Mouse (Mus musculus) C2C12 (cell line): ENCODE results near the gene Litaf. TPM values are rescaled to one million over a fixed set of nuclear protein-coding genes. Genes with fewer than 3 reads are reported as not detected.

Experiments used
- H3K27me3 ChIP-seq: one replicate; pipeline ENCODE4 v1.6.1; 2011; ENCODE audit not compliant: control insufficient read depth, insufficient read depth, insufficient read length
- H3K36me3 ChIP-seq: one replicate; pipeline ENCODE4 v1.6.1; 2011; ENCODE audit not compliant: control insufficient read depth, insufficient read depth
- H3K4me3 ChIP-seq: one replicate; pipeline ENCODE4 v1.5.1; 2011; ENCODE audit warnings: mild to moderate bottlenecking, control low read depth; ENCODE audit not compliant: poor library complexity, insufficient read depth, severe bottlenecking
- H3K79me2 ChIP-seq: one replicate; pipeline ENCODE4 v1.6.1; 2011; ENCODE audit not compliant: control insufficient read depth, insufficient read depth
- H3K79me3 ChIP-seq: one replicate; pipeline ENCODE4 v1.6.1; 2011; ENCODE audit warnings: low read depth, control low read depth
- H3ac ChIP-seq: one replicate; pipeline ENCODE3; 2011; ENCODE audit warnings: low read depth; ENCODE audit not compliant: control insufficient read depth, insufficient read length
- CEBPB ChIP-seq: IDR thresholded peaks from one replicate; pipeline ENCODE4 v1.6.1; 2011; ENCODE audit warnings: low read depth, mild to moderate bottlenecking, control low read depth, moderate library complexity
- CTCF ChIP-seq: IDR thresholded peaks from one replicate; pipeline ENCODE4 v1.5.1; 2011; ENCODE audit not compliant: control insufficient read depth, insufficient read depth, insufficient read length
- FOSL1 ChIP-seq: IDR thresholded peaks from one replicate; pipeline ENCODE4 v1.8.0; 2011; ENCODE audit warnings: mild to moderate bottlenecking, low read length; ENCODE audit not compliant: poor library complexity, insufficient read depth, severe bottlenecking
- MAX ChIP-seq: IDR thresholded peaks from one replicate; pipeline ENCODE4 v1.6.1; 2011; ENCODE audit warnings: mild to moderate bottlenecking, control low read depth
- MYOD1 ChIP-seq: IDR thresholded peaks from one replicate; pipeline ENCODE4 v1.6.1; 2011; ENCODE audit warnings: low read depth; ENCODE audit not compliant: control insufficient read depth, insufficient read length
- MYOG ChIP-seq: IDR thresholded peaks from one replicate; pipeline ENCODE4 v1.6.1; 2011; ENCODE audit not compliant: control insufficient read depth, insufficient read length; ENCODE audit errors: extremely low read depth
- USF1 ChIP-seq: IDR thresholded peaks from one replicate; pipeline ENCODE4 v1.6.1; 2011; ENCODE audit warnings: low read depth, mild to moderate bottlenecking, control low read depth, moderate library complexity
- polyA plus RNA-seq: library from polyadenylated mRNA; unstranded; fragments of >200 nt; fragmentation: generic; extraction: Trizol; gene quantifications from one replicate; pipeline ENCODE4 v1.2.1, GENCODE M21; 2012; ENCODE audit warnings: missing spikeins

Gene Litaf
- polyA plus RNA-seq, 1 experiment, result 116 TPM

DNA sequence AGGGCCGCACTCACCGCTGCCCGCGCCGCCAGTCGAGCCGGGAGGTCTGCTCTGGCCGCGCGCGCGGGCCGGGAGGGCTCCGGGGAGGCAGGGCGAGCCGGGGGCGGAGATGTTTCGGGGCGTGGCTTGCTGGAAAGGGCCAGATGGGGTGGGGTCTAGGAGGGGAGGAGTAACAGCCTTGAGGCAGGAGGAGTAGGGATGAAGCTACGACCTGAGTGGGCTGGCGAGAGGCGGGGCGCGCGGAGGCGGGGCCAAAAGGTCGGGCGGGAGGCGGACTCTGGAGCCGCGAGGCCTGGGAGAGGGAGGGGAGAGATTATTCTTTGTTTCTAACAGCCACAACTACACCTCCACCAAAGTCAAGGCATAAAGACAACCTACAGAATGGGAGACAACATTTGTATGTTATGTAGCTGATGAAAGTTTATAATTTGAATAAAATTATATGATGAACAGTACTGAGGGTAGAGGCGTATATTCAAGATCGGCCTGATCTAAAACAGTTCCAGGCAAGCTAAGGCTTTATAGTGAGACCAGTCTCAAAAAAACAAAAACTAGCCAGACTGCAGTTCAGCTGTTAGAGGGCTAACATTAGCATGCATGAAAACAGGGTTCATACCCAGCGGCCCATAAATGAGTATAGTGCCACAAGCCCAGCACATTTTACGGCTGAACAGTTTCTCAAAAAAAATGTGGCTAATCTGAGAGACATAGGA lies 72.8 kb downstream of the Litaf start:
- Histone ChIP-seq H3K27me3 (no peaks in the 10 kb centered on the region), H3K79me3 (peaks cover 44% of the 10 kb centered on the region), H3K36me3 (peaks cover 9% of the 10 kb centered on the region), H3ac (peak overlapping the region; percentile 96), H3K4me3 (peak overlapping the region; percentile 95), H3K79me2 (peaks cover 48% of the 10 kb centered on the region)
- TF ChIP-seq FOSL1 (no peak), CTCF (no peak), MAX (peak; percentile 13), MYOD1 (no peak), MYOG (no peak)

DNA sequence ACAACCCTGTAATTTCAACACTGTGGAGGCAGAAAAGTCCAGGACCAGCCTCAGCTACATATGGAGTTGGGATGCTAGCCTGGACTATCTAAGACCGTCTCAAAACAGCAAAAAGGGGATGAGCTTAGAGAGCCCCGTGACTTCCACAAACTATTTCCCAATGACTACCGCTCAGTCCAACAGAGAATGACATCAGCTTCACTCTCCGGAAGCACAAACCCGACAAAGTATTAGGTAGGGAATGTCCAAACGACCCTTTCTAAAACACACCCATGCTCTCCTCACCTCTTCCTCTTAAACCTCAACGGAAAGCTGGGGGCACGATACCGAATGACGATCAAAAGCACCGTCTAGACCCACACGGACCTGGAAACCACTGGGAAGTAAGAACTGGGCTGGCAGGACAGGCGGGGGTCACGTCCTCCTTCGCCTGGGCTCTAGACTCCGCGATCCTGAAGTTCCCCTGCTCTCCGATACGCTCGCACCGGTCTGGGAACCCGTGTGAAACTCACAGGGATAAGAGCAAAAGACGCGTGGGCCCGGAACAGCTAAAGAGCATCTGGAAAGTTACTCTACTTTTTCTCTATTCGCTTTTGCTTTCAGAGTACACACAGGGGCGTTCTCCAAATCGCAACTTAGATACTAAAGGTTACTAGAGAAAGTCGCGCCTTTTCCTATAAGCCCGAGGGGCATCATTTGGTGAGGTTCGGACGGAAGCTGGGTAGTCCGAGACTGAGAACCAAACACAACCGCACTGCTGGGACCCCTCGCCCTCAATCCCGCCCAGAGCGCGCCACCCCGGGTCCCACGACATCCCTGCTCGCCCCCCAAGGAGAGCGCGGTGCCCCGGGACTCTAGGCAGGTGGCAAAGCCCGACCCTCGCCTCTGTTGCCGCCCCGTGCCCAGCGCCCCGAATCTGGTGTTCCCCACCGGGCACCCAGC lies 73.6 kb downstream of the Litaf start:
- Histone ChIP-seq H3K79me2 (peaks cover 56% of the 10 kb centered on the region), H3K27me3 (no peaks in the 10 kb centered on the region), H3K36me3 (peaks cover 9% of the 10 kb centered on the region), H3ac (peak overlapping the region; percentile 96), H3K79me3 (peaks cover 53% of the 10 kb centered on the region), H3K4me3 (peak overlapping the region; percentile 95)
- TF ChIP-seq FOSL1, result no peak
- TF ChIP-seq MAX, result no peak
- TF ChIP-seq MYOD1, result no peak
- no peak for TF ChIP-seq MYOG
- peak; percentile 85 for TF ChIP-seq CEBPB
- TF ChIP-seq CTCF, result no peak
- TF ChIP-seq USF1, result peak; percentile 53

DNA sequence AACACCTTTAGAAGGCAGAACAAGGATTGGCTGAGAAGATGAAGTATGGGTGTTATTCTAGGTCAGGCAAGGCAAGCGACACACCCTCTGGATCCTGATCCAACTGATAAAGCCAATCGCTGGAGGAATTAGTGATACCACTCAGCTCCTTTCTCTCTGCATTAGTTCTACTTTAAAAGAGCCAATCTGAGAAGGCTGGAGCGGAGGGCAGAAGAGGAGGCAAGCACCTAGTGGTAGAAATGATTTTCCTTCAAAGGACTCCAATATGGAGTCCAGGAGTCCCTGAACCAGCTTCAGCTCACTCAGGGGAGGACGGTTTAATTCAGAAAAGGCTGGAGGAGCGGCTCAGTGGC lies 74.2 kb downstream of the Litaf start:
- Histone ChIP-seq H3K79me2 (peaks cover 63% of the 10 kb centered on the region), H3K36me3 (peaks cover 9% of the 10 kb centered on the region), H3ac (peak overlapping the region; percentile 96), H3K27me3 (no peaks in the 10 kb centered on the region), H3K79me3 (peaks cover 59% of the 10 kb centered on the region), H3K4me3 (peak overlapping the region; percentile 95)
- TF ChIP-seq MYOG (no peak), MYOD1 (no peak), MAX (no peak), CEBPB (no peak), CTCF (no peak), USF1 (no peak)

DNA sequence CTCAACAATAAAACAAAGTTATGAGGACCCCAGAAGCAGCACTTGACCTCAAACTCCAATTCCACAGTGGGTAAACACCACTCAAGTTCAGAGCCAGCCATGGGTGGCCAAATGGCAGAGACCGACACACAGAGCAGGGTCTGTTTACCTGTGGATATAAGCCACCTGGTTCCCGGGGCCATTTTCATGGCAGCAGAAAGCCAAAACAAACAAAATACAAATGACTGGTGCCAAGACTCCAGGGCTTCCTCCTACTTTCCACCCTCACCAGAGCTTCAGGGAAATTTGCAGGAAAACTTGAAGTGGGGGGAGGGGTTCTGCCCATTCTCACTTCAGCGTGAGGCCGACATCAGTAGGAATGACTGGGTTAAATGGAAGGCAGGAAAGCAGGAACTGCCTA lies 75.2 kb downstream of the Litaf start:
- no peak overlapping the region for H3ac ChIP-seq
- no peaks in the 10 kb centered on the region for H3K27me3 ChIP-seq
- peaks cover 9% of the 10 kb centered on the region for H3K36me3 ChIP-seq
- H3K79me2 ChIP-seq, result peaks cover 72% of the 10 kb centered on the region
- no peak for TF ChIP-seq CEBPB
- no peak for TF ChIP-seq USF1
- no peak for TF ChIP-seq CTCF
- TF ChIP-seq MYOD1, result no peak
- no peak for TF ChIP-seq MAX
- no peak for TF ChIP-seq FOSL1
- TF ChIP-seq MYOG, result no peak
- H3K79me3 ChIP-seq, result peaks cover 67% of the 10 kb centered on the region
- no peak overlapping the region for H3K4me3 ChIP-seq

DNA sequence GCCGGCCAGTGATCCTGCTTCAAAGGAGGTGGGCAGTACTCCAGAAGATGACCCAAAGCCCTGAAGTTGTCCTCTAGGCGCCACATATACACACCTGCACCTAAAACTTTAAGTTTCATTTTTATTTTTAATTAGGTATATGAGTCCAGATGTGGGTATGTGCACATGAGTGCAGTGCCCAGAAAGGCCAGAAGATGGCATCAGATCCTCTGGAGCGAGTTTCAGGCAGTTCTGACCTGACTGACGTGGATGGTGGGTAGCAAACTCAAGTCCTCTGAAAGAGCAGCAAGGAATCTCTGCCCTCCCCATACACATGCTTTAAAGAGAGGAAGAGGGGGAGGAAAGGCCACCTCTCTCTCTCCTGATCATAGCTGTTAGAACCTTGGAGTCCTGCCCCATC lies 76.1 kb downstream of the Litaf start:
- Histone ChIP-seq H3K4me3 (no peak overlapping the region), H3ac (no peak overlapping the region), H3K27me3 (no peaks in the 10 kb centered on the region), H3K79me2 (peaks cover 81% of the 10 kb centered on the region), H3K36me3 (peaks cover 9% of the 10 kb centered on the region), H3K79me3 (peaks cover 76% of the 10 kb centered on the region)
- TF ChIP-seq MYOG, result no peak

DNA sequence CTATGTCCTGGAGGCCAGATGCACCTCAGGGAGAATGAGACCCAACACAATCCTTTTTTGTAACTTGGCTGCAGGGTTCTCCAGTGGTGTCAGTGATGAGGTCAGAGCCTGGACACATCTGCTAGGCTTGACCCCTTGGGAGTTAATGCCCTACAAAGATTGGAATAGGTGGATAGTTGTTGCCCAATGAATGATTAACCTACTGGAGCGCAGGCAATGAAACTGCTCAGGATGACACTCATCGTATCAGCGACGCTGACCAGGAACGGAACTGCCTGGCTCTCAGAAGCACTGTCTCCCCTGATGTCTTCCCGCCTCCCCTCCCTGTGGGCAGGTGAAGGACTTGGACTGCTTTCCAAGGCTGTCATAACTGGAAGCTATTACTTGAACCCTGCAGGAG lies 76.6 kb downstream of the Litaf start:
- Histone ChIP-seq H3K27me3 (no peaks in the 10 kb centered on the region), H3K79me2 (peaks cover 86% of the 10 kb centered on the region), H3K79me3 (peaks cover 81% of the 10 kb centered on the region), H3K36me3 (peaks cover 9% of the 10 kb centered on the region), H3K4me3 (no peak overlapping the region), H3ac (no peak overlapping the region)
- TF ChIP-seq CTCF (no peak), MAX (no peak), MYOG (no peak), FOSL1 (no peak), CEBPB (no peak), USF1 (no peak), MYOD1 (no peak)
